Mouse (Mus musculus) bone marrow, adult 2 months (tissue): ENCODE data around the gene Best1.

Experiments
- CTCF ChIP-seq: fragments of 200-500 bp; IDR thresholded peaks from 2 replicates; pipeline ENCODE4 v1.5.1; 2011; ENCODE audit warnings: low read length, control low read depth; ENCODE audit not compliant: control insufficient read depth, insufficient read depth
- POLR2A ChIP-seq: fragments of 200-500 bp; IDR thresholded peaks from 2 replicates; pipeline ENCODE4 v1.6.1; 2011; ENCODE audit warnings: low read depth, mild to moderate bottlenecking, control low read depth, low read length, borderline replicate concordance; ENCODE audit not compliant: control insufficient read depth

GRCm38 (mm10) chr19:10017637-10018526, 16.4 kb upstream of the Best1 start:
- no peak for TF ChIP-seq CTCF
- TF ChIP-seq POLR2A = peak; percentile 67; the same call in 1 of the 2 replicates
